Mouse (Mus musculus): Measurements from ENCODE around the gene Fbxw22. TPM values are rescaled to one million over a fixed set of nuclear protein-coding genes. Genes with fewer than 3 reads are reported as not detected.
"Not testable (repeated sequence)": the region's sequence is repeated elsewhere in the genome, so short reads cannot be mapped to it uniquely, and the experiment has no call there.

Fbxw22 gene
- polyA plus RNA-seq (2014; fragmentation: Nextera tagmentation; extraction: Ambion mirVana): not detected in 2 replicates

- not testable (repeated sequence) for H3K9ac ChIP-seq (ENCODE audit: low read length)
Measured at GRCm38 (mm10) chr9:109404196-109404595, at the start of gene Fbxw22. Gene Fbxw22, minus strand, starts transcription at chr9:109404296.

GRCm38 (mm10) chr9:109449040-109449439 is 44.9 kb upstream of the Fbxw22 start, which contains the start of gene Fbxw16:
Gene Fbxw16, minus strand, starts transcription at chr9:109449140.
- Histone ChIP-seq H3K9me3 (ENCODE audit: control insufficient read depth, low read length) (no peaks in the 10 kb centered on the region), H3K9ac (ENCODE audit: low read length) (no peak within 1 kb of the TSS), H3K4me2 (ENCODE audit: low read depth) (no peak within 1 kb of the TSS), H3K27me3 (ENCODE audit: control insufficient read depth, insufficient read depth, low read length) (no peaks in the 10 kb centered on the region), H3K4me3 (ENCODE audit: low read depth, low read length) (no peak within 1 kb of the TSS), H3K4me1 (ENCODE audit: control insufficient read depth, insufficient read depth, low read length) (no peaks in the 10 kb centered on the region), H3K36me3 (ENCODE audit: control insufficient read depth, insufficient read depth, low read length) (no peaks in the 10 kb centered on the region), H3K27ac (ENCODE audit: low read depth, low read length) (no peak within 1 kb of the TSS)
- no peak for ATAC-seq (ENCODE audit: insufficient read depth, low FRiP score, low TSS enrichment)
- no peak for DNase-seq (ENCODE audit: low spot score)

More at GRCm38 (mm10) chr9:109404196-109404595, at the start of gene Fbxw22:
- H3K36me3 ChIP-seq (ENCODE audit: control insufficient read depth, insufficient read depth, low read length); H3K4me2 ChIP-seq (ENCODE audit: low read depth); H3K27me3 ChIP-seq (ENCODE audit: control insufficient read depth, insufficient read depth, low read length); DNase-seq (ENCODE audit: low spot score); ATAC-seq (ENCODE audit: insufficient read depth, low FRiP score, low TSS enrichment); H3K4me3 ChIP-seq (ENCODE audit: low read depth, low read length); H3K27ac ChIP-seq (ENCODE audit: low read depth, low read length); H3K4me1 ChIP-seq (ENCODE audit: control insufficient read depth, insufficient read depth, low read length); H3K9me3 ChIP-seq (ENCODE audit: control insufficient read depth, low read length): not testable (repeated sequence)
- WGBS: 85% methylated on average over 4 of the region's 4 CpGs

- Histone ChIP-seq H3K9me3 (ENCODE audit: control insufficient read depth, low read length) (no peaks in the 10 kb centered on the region), H3K4me1 (ENCODE audit: control insufficient read depth, insufficient read depth, low read length) (no peaks in the 10 kb centered on the region), H3K27me3 (ENCODE audit: control insufficient read depth, insufficient read depth, low read length) (no peaks in the 10 kb centered on the region), H3K27ac (ENCODE audit: low read depth, low read length) (no peak overlapping the region), H3K36me3 (ENCODE audit: control insufficient read depth, insufficient read depth, low read length) (no peaks in the 10 kb centered on the region), H3K9ac (ENCODE audit: low read length) (no peak overlapping the region), H3K4me2 (ENCODE audit: low read depth) (no peak overlapping the region), H3K4me3 (ENCODE audit: low read depth, low read length) (no peak overlapping the region)
- WGBS: 88% methylated on average over 1 of the region's 1 CpGs
- no peak for ATAC-seq (ENCODE audit: insufficient read depth, low FRiP score, low TSS enrichment)
- DNase-seq (ENCODE audit: low spot score): no peak
Measured at GRCm38 (mm10) chr9:109432956-109433355, 28.9 kb upstream of the Fbxw22 start.

DNA sequence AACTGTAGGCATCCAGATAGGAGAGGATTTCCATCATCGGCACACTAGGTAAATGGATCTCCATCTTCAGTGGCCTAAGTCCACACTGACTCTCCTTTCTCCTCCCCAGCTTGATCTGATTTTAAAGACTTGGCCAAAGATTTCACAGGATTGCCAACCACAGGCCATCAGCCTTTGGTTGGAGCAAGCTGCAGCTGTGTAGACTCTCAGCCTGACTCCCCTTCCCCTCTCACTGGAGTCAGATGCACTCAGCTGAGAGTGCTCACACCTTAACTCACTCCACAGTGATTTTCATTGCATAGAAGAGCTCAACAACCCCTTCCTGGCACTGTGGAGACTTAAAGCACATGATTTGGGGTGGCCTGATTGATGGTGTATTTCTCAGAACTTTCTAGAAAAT is 64.5 kb downstream of the Fbxw22 start, which contains the start of gene Fbxw28:
Fbxw28 (minus strand) TSS at position 101 of the 400 bp plus-strand sequence.
- not testable (repeated sequence) for H3K4me3 ChIP-seq (ENCODE audit: low read depth, low read length); H3K36me3 ChIP-seq (ENCODE audit: control insufficient read depth, insufficient read depth, low read length); ATAC-seq (ENCODE audit: insufficient read depth, low FRiP score, low TSS enrichment); H3K4me2 ChIP-seq (ENCODE audit: low read depth); H3K27me3 ChIP-seq (ENCODE audit: control insufficient read depth, insufficient read depth, low read length); DNase-seq (ENCODE audit: low spot score); H3K4me1 ChIP-seq (ENCODE audit: control insufficient read depth, insufficient read depth, low read length); H3K27ac ChIP-seq (ENCODE audit: low read depth, low read length); H3K9ac ChIP-seq (ENCODE audit: low read length); H3K9me3 ChIP-seq (ENCODE audit: control insufficient read depth, low read length)
- no CpG with 5 or more reads among the region's 1 CpGs for WGBS

Other genes with a start within 250 kb of the Fbxw22 start
- gene Fbxw21, start 242.3 kb downstream of the Fbxw22 start, polyA plus RNA-seq (2014; fragmentation: Nextera tagmentation; extraction: Ambion mirVana): not detected in 2 replicates
- gene Fbxw13, start 208.3 kb downstream of the Fbxw22 start, polyA plus RNA-seq (2014; fragmentation: Nextera tagmentation; extraction: Ambion mirVana): not detected in 2 replicates
- not detected in 2 replicates for gene Fbxw20, start 169.5 kb downstream of the Fbxw22 start, polyA plus RNA-seq (2014; fragmentation: Nextera tagmentation; extraction: Ambion mirVana)
- gene Fbxw14, start 116.6 kb downstream of the Fbxw22 start, polyA plus RNA-seq (2014; fragmentation: Nextera tagmentation; extraction: Ambion mirVana): not detected in 2 replicates
- gene Fbxw28, start 64.6 kb downstream of the Fbxw22 start, polyA plus RNA-seq (2014; fragmentation: Nextera tagmentation; extraction: Ambion mirVana): not detected in 2 replicates
- gene Fbxw16, start 44.8 kb upstream of the Fbxw22 start, polyA plus RNA-seq (2014; fragmentation: Nextera tagmentation; extraction: Ambion mirVana): not detected in 2 replicates
- not detected in 2 replicates for gene Fbxw19, start 91.6 kb upstream of the Fbxw22 start, polyA plus RNA-seq (2014; fragmentation: Nextera tagmentation; extraction: Ambion mirVana)
- gene Fbxw15, start 164.0 kb upstream of the Fbxw22 start, polyA plus RNA-seq (2014; fragmentation: Nextera tagmentation; extraction: Ambion mirVana): not detected in 2 replicates
- not detected in 2 replicates for gene Fbxw24, start 221.8 kb upstream of the Fbxw22 start, polyA plus RNA-seq (2014; fragmentation: Nextera tagmentation; extraction: Ambion mirVana)

All from neural tube, embryonic 11.5 days (tissue).